Mouse (Mus musculus) lung, postnatal 36 days (tissue): Measurements from ENCODE around the gene Apbb1ip.
A peak's percentile ranks its signal among the peaks of the same experiment; 100 is the strongest.

Experiments
- DNase-seq: peaks from one replicate; pipeline ENCODE4 v3.0.0; 2022; ENCODE audit warnings: mixed read lengths

Gene Apbb1ip

GRCm38 (mm10) chr2:22773549-22774180 lies at the start of gene Apbb1ip:
TSS of gene Apbb1ip (plus strand) at chr2:22774094.
- peak; percentile 74 for DNase-seq

GRCm38 (mm10) chr2:22727113-22727512 lies 46.8 kb upstream of the Apbb1ip start:
- no peak for DNase-seq

GRCm38 (mm10) chr2:22736134-22736533 lies 37.8 kb upstream of the Apbb1ip start:
- no peak for DNase-seq

- no peak for DNase-seq
Observed at GRCm38 (mm10) chr2:22739369-22739768, 34.5 kb upstream of the Apbb1ip start.

- DNase-seq = no peak
Observed at GRCm38 (mm10) chr2:22740441-22740840, 33.5 kb upstream of the Apbb1ip start.

GRCm38 (mm10) chr2:22741222-22741621 lies 32.7 kb upstream of the Apbb1ip start:
- no peak for DNase-seq

- DNase-seq = no peak
Observed at GRCm38 (mm10) chr2:22744121-22744761, 29.7 kb upstream of the Apbb1ip start.

GRCm38 (mm10) chr2:22744876-22745275 lies 29.0 kb upstream of the Apbb1ip start:
- DNase-seq = no peak

GRCm38 (mm10) chr2:22746785-22747184 lies 27.1 kb upstream of the Apbb1ip start:
- DNase-seq = no peak

- DNase-seq = no peak
Observed at GRCm38 (mm10) chr2:22747941-22748340, 26.0 kb upstream of the Apbb1ip start.

- DNase-seq = no peak
Observed at GRCm38 (mm10) chr2:22749761-22750160, 24.1 kb upstream of the Apbb1ip start.

- no peak for DNase-seq
Observed at GRCm38 (mm10) chr2:22752492-22752891, 21.4 kb upstream of the Apbb1ip start.

- DNase-seq = no peak
Observed at GRCm38 (mm10) chr2:22753461-22754075, 20.3 kb upstream of the Apbb1ip start.

- DNase-seq = no peak
Observed at GRCm38 (mm10) chr2:22754222-22754824, 19.6 kb upstream of the Apbb1ip start.

GRCm38 (mm10) chr2:22755561-22755960 lies 18.3 kb upstream of the Apbb1ip start:
- no peak for DNase-seq

- DNase-seq = peak; percentile 85
Observed at GRCm38 (mm10) chr2:22758310-22758972, 15.5 kb upstream of the Apbb1ip start.

- DNase-seq = no peak
Observed at GRCm38 (mm10) chr2:22760452-22760851, 13.4 kb upstream of the Apbb1ip start.

- no peak for DNase-seq
Observed at GRCm38 (mm10) chr2:22761103-22761521, 12.8 kb upstream of the Apbb1ip start.

- DNase-seq = no peak
Observed at GRCm38 (mm10) chr2:22764774-22765387, 9.0 kb upstream of the Apbb1ip start.

- DNase-seq = peak; percentile 45
Observed at GRCm38 (mm10) chr2:22771311-22771710, 2.6 kb upstream of the Apbb1ip start.

GRCm38 (mm10) chr2:22774181-22774751 lies 372 bp downstream of the Apbb1ip start:
- peak; percentile 84 for DNase-seq

GRCm38 (mm10) chr2:22775213-22775612 lies 1.3 kb downstream of the Apbb1ip start:
- DNase-seq = no peak
